Mouse (Mus musculus): ENCODE data around the gene Agap1.

DNA sequence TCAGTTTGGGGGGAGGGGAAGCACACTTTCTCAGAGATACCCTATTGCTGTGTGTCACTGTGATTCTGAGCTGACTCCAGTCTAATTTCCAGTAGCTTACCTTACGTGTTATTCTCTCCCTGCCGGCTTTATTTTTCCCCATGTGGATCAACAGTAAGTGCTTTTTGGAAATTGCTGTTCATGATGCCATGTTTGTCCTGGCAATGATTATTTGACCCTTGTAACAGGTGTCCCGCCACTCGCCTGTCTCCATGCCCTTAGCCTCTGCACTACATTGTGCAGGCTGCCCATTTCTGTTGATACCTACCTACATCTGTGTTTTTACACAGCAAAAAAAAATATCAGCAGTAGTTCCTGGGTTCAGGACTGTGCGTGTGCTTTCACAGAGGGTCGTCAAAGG lies 102.8 kb downstream of the Agap1 start:
- no peak for TF ChIP-seq CTCF (IDR thresholded peaks at IDR 0.05; ENCODE audit: control insufficient read depth, insufficient read depth, low read length)
- TF ChIP-seq POLR2A (IDR thresholded peaks at IDR 0.05; ENCODE audit: borderline replicate concordance, control insufficient read depth, low read depth, low read length) = no peak

Data from bone marrow, adult 2 months (tissue).